Mouse (Mus musculus): ENCODE results near the gene 2410137M14Rik. TPM values are rescaled to one million over a fixed set of nuclear protein-coding genes. Genes with fewer than 3 reads are reported as not detected.
A peak's percentile ranks its signal among the peaks of the same experiment; 100 is the strongest.
"Not testable (repeated sequence)": the region's sequence is repeated elsewhere in the genome, so short reads cannot be mapped to it uniquely, and the experiment has no call there.

The 2410137M14Rik gene
- total RNA-seq, 2 experiments from 2014 or later, result not detected

DNA sequence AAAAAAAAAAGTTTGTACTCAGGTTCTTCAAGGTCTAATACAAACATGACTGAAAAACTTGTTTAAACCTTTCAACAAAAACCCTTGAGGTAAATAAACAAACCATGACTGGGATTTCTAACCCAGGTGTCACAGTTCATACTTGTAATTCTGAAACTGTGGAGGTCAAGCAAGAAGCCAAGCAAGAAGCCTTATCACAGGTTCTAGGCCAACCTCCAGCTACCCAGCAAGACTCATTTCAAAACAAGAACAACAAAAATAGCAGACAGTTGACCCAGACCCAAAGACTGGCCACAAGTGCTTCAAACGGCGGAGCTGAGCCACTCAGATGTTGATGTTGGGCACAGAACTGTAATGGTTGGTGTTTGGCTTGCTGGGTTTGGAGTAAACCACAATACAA, 13.5 kb upstream of the 2410137M14Rik start:
- no peak for DNase-seq (ENCODE audit: low spot score in 2 of 2)

DNA sequence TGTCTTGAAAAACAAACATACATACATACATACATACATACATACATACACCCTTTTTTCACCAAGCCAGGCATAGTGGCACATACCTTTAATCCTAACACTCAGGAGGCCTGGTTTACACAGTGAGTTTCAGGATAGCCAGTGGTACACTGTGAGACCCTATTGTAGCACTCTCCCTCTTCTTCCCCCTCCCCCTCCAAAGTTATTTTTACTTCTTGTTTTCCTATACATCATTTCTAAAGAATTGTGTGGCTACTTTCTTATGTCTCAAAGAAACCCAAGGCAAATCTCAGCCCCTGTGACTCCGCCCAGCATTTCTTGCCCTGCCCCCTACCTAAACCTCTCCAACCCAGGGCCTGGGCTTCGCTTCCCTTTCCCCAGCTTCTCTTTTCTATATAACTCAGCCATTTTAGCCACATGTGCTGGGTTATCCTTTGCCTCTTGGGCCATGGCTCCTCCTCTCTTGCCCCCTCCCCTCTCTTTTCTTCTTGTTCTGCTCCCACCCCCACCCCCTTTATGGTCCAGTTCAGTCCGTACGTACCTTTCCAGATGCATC, 12.8 kb upstream of the 2410137M14Rik start:
- no peak for DNase-seq (ENCODE audit: low spot score in 2 of 2)

DNA sequence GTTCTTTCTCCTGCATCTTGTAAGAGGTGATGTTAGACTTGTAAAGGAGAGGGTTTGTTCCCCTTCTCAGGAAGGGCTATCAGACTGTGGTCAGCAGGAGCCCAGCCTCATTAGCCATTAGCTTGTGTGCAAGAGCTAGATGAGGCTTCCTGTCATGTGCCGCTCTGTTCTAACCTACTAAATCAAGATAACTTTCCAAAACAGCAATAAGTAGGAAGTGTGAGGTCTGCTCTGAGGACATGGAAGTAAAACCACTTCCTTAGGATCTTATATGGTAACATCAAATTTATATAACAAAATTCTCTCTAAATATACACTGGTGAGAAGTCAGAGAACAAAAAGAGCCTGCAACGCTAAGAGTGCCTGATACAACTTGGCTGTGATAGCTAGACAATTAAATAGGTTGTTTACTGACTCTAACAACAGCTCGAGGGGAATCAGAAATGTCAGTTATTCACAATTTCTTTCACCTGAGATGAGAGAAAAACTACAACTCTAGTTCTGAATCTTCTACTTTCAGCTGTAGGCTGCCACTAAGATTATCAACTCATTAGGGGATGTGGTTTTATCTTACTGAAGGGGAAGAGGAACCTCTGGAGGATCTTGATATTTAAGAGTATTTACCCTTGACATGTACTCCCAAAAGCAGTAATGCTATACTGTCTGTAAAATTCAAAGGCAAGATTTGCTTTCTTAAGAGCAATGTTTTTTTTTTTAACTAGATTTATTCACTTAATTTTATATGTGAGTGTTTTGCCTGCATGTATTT, 11.5 kb upstream of the 2410137M14Rik start:
- DNase-seq (ENCODE audit: low spot score in 2 of 2), result no peak

GRCm38 (mm10) chr17:36990630-36991029, 9.6 kb upstream of the 2410137M14Rik start:
- not testable (repeated sequence) for DNase-seq (ENCODE audit: low spot score in 2 of 2)

GRCm38 (mm10) chr17:36989437-36989836, 8.4 kb upstream of the 2410137M14Rik start, which contains the start of gene H2-M5:
TSS of gene H2-M5 (minus strand) at chr17:36989537.
- no peak for DNase-seq (ENCODE audit: low spot score in 2 of 2)

GRCm38 (mm10) chr17:36988475-36988874, 7.4 kb upstream of the 2410137M14Rik start:
- no peak for DNase-seq (ENCODE audit: low spot score in 2 of 2)

DNA sequence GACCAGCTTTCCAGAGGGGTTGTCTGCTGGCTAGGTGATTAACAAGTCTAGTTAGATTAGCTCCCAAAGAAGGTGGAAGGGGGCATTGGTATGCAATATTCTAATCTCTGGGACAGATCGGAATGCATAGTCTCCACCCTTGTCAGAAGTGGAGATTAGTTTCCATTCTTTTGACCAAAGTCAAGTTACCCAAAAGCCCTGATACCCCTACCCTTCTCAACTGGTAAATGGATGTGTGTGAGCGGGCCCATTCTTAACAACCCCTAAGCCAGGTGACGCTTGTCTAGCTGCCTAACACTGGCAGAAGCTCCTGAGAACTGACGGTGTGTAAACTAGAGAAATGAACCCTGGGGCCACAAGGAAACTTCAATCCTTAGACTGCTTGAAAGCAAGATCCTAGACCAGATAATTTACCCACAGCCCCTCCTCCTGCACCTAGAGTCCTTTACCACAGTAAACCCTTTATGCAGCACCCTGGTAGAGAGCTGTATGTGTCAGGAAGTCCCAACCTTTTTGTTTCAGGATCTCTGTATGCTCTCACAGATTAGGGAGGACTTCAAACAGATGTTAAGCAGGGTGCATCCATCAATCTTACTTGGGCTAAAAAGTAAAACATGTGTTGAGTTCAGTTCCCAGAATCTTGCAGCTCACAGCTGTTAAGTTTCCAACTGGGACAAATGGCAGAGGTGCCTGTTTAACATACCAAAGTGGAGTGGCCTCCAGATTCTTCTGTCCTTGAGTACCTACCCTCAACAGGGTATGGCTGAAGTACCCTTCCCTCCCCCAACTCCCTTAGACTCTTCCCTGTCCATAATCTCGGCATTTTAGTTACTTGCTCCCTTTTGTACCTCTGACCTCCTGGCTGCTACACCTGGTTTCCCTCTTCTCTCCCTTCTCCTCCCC, 1.5 kb upstream of the 2410137M14Rik start:
- DNase-seq (ENCODE audit: low spot score in 2 of 2), result no peak

GRCm38 (mm10) chr17:36981845-36982244, 808 bp upstream of the 2410137M14Rik start:
- no peak for DNase-seq (ENCODE audit: low spot score in 2 of 2)

GRCm38 (mm10) chr17:36973271-36973787, 7.7 kb downstream of the 2410137M14Rik start:
- DNase-seq (ENCODE audit: low spot score in 2 of 2), result no peak

DNA sequence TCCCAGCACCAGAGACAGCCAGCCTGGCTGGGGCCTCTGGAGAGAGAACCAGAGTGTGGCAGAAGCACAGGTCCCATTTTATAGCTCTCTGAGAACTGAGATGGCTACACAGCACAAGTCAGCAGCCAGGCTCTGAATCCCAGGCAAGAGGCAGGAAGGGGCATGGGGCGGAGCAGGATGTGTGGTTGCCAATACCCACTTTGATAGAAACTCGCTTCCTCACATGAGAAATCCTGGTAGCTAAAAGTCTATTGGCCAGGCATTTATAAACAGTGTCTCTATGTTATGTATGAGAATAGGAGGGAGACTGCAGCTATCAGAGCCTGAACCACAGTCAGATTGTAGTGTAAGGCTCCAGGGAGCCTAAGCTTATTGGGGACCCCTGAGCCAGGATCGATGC, 8.2 kb downstream of the 2410137M14Rik start:
- no peak for DNase-seq (ENCODE audit: low spot score in 2 of 2)

- DNase-seq (ENCODE audit: low spot score in 2 of 2), result no peak
Observed at GRCm38 (mm10) chr17:36971172-36971850, 9.7 kb downstream of the 2410137M14Rik start.

DNA sequence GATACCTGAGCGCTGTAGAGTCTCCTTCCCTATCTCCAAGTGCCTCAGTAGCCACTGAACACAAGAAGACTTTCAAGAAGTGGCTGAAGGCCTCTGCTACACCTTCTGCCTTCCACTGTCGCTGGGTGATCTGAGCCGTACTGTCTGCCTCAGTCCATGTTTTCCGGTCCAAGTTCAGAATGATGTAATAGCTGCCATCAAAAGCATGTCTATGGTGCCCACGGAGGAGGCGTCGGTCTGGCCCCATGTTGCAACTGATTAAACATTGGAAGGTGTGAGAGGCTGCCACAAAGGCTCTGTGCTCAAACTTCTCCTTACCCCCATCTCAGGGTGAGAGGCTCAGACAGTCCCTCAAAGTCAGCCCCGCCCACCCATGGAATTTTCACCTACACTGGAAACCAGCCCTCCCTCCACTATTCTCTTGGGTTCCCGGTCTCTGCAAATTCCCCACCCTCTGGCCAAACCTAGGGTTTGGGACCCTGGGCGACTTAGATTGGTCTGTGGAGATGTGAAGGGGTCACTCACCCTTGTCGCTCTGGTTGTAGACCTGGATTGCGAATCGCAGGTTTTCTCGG, 10.6 kb downstream of the 2410137M14Rik start:
- no peak for DNase-seq (ENCODE audit: low spot score in 2 of 2)

GRCm38 (mm10) chr17:36966875-36967274, 14.2 kb downstream of the 2410137M14Rik start:
- no peak for DNase-seq (ENCODE audit: low spot score in 2 of 2)

DNA sequence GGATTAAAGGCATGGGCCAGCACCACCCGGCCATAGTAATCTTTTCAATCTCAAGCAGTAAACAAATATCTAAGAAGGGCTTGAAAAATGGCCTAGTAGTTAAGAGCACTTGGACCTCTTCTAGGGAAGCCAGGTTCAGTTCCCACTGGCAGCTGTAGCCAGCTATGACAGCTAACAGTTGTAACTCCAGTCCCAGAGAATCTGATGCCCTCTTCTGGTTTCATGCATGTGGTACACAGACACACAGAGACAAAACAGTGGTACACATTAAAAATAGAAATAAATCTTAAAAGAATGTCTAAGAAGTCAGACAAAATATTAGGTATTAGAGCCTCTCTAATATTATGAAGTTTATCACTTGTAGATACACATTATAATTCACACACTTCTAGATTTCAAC, 19.9 kb downstream of the 2410137M14Rik start:
- DNase-seq (ENCODE audit: low spot score in 2 of 2), result no peak

GRCm38 (mm10) chr17:36958884-36959283, 22.2 kb downstream of the 2410137M14Rik start:
- DNase-seq (ENCODE audit: low spot score in 2 of 2), result no peak

GRCm38 (mm10) chr17:36957999-36958743, 22.9 kb downstream of the 2410137M14Rik start, which contains the start of the genes Znrd1 and Znrd1as:
TSS of gene Znrd1 (minus strand) at chr17:36958559.
TSS of gene Znrd1as (plus strand) at chr17:36958592.
- DNase-seq (ENCODE audit: low spot score in 2 of 2), result peak; percentile 80 to 93

DNA sequence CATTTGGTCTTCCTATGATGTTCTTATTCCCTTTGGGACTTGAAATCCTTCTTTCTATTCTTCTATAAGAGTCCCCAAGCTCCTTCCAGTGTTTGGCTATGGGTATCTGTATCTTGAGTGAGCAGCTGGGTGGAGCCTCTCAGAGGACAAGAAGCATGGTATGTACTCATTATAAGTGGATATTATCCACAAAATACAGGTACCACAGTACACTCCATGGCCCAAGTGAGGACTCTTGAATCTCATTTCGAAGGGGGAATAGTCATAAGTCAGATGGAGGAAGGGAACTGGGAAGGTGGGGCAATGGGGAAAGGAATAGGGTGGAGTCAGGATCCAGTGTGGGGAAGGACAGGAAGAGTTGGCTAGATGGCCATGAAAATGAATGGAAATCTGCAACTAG, 28.0 kb downstream of the 2410137M14Rik start:
- DNase-seq (ENCODE audit: low spot score in 2 of 2), result no peak

GRCm38 (mm10) chr17:36952631-36953030, 28.4 kb downstream of the 2410137M14Rik start:
- no peak for DNase-seq (ENCODE audit: low spot score in 2 of 2)

Data from gastrocnemius, postnatal 4 days (tissue).